Mouse (Mus musculus) liver, embryonic 14.5 days (tissue): ENCODE data around the gene Csnk1g2. TPM values are rescaled to one million over a fixed set of nuclear protein-coding genes. Genes with fewer than 3 reads are reported as not detected.

Experiments used
- ATAC-seq: fragments of 200-750 bp; cut with Nextera tagmentation; 2 replicates; pipeline ENCODE4 v1.8.0; 2017; ENCODE audit warnings: moderate number of reproducible peaks, mild to moderate bottlenecking, moderate library complexity; ENCODE audit not compliant: insufficient read depth
- DNase-seq, 3 experiments: peaks; one replicate each; pipeline ENCODE4 v3.0.0-alpha.2; 2012 to 2013; ENCODE audit warnings: low read depth in 3 of 3, low spot score in 3 of 3
- H3K27ac ChIP-seq: fragments of 300-500 bp; sonication (generic); 2 replicates; pipeline ENCODE4 v1.5.1; 2014; ENCODE audit warnings: moderate library complexity, mild to moderate bottlenecking, control low read depth, inconsistent platforms
- H3K27me3 ChIP-seq: fragments of 300-500 bp; sonication (generic); 2 replicates; pipeline ENCODE4 v1.6.1; 2014; ENCODE audit warnings: mild to moderate bottlenecking, low read length, moderate library complexity; ENCODE audit not compliant: control insufficient read depth, insufficient read depth
- H3K36me3 ChIP-seq: fragments of 300-500 bp; sonication (generic); replicated peaks from 2 replicates; pipeline ENCODE4 v1.6.1; 2014; ENCODE audit warnings: low read depth; ENCODE audit not compliant: control insufficient read depth, insufficient read depth
- H3K4me1 ChIP-seq, 2 experiments: fragments of 200-500 bp in 1 of 2; fragments of 300-500 bp in 1 of 2; sonication (generic) in 1 of 2; replicated peaks; 2 replicates each; pipeline ENCODE4 v1.6.1; 2012 to 2014; ENCODE audit warnings: antibody characterized with exemption in 1 of 2, inconsistent platforms in 1 of 2, low read length in 1 of 2; ENCODE audit not compliant: control insufficient read depth in 2 of 2, insufficient read depth in 2 of 2
- H3K4me2 ChIP-seq: fragments of 300-500 bp; sonication (generic); 2 replicates; pipeline ENCODE4 v1.6.1; 2014; ENCODE audit warnings: low read depth, mild to moderate bottlenecking, control low read depth, moderate library complexity
- H3K4me3 ChIP-seq, 2 experiments: fragments of 200-500 bp in 1 of 2; fragments of 300-500 bp in 1 of 2; sonication (generic) in 1 of 2; 2 replicates each; pipeline ENCODE4 v1.5.1; 2012 to 2014; ENCODE audit warnings: low read depth in 2 of 2, low read length in 2 of 2, mild to moderate bottlenecking in 2 of 2, control low read depth in 1 of 2, inconsistent platforms in 1 of 2, moderate library complexity in 1 of 2; ENCODE audit not compliant: insufficient read depth in 1 of 2
- H3K9ac ChIP-seq: fragments of 300-500 bp; sonication (generic); replicated peaks from 2 replicates; pipeline ENCODE4 v1.6.1; 2014; ENCODE audit warnings: mild to moderate bottlenecking, control low read depth, moderate library complexity
- H3K9me3 ChIP-seq: fragments of 300-500 bp; sonication (generic); 2 replicates; pipeline ENCODE4 v1.6.1; 2016; ENCODE audit warnings: low read length, mixed read lengths; ENCODE audit not compliant: control insufficient read depth
- CTCF ChIP-seq: IDR thresholded peaks from 2 replicates; pipeline ENCODE4 v1.5.1; 2016; ENCODE audit warnings: antibody characterized with exemption, low read depth, control low read depth
- EP300 ChIP-seq: IDR thresholded peaks from 2 replicates; pipeline ENCODE4 v1.6.1; 2016; ENCODE audit warnings: antibody characterized with exemption, low read depth
- WGBS: fragments of 180-500 bp; shearing (Covaris S2); extraction: QIAGEN DNeasy Blood & Tissue Kit; methylation state at CpG from one replicate; pipeline ENCODE4 v1.1.7; 2014; ENCODE audit not compliant: insufficient replicate concordance; 5-methylcytosine and 5-hydroxymethylcytosine counted together
- polyA plus RNA-seq, 2 experiments: library from polyadenylated mRNA; depleted of rRNA in 1 of 2; stranded (reverse) in 1 of 2; unstranded in 1 of 2; fragments of >200 nt; fragmentation: Nextera tagmentation in 1 of 2; extraction: Ambion mirVana in 1 of 2; gene quantifications; 2 replicates each; pipeline versions ENCODE4 v1.2.1 to v1.2.3; 2012 to 2014

Csnk1g2 gene
- polyA plus RNA-seq, 2 experiments: 25.5 to 51.3 TPM

- H3K9me3 ChIP-seq: no peaks in the 10 kb centered on the region
- H3K4me1 ChIP-seq: no peaks in the 10 kb centered on the region
- peaks cover 46% of the 10 kb centered on the region for H3K36me3 ChIP-seq
- H3K9ac ChIP-seq: no peak overlapping the region
- H3K4me2 ChIP-seq: no peak overlapping the region
- H3K27me3 ChIP-seq: no peaks in the 10 kb centered on the region
- no peak for DNase-seq
- no peak for ATAC-seq
- 32% methylated on average over 4 of the region's 4 CpGs for WGBS
- TF ChIP-seq CTCF (peak; percentile 93), EP300 (no peak)
- H3K27ac ChIP-seq: no peak overlapping the region
- no peak overlapping the region for H3K4me3 ChIP-seq
These were observed 11.6 kb upstream of the Csnk1g2 start for GRCm38 (mm10) chr10:80611024-80611423.

GRCm38 (mm10) chr10:80611905-80612304, 10.7 kb upstream of the Csnk1g2 start:
- no peak overlapping the region for H3K9ac ChIP-seq
- H3K27ac ChIP-seq: no peak overlapping the region
- WGBS: 83% methylated on average over 3 of the region's 3 CpGs
- peaks cover 38% of the 10 kb centered on the region for H3K36me3 ChIP-seq
- no peak for ATAC-seq
- TF ChIP-seq CTCF (no peak), EP300 (no peak)
- H3K27me3 ChIP-seq: no peaks in the 10 kb centered on the region
- no peak overlapping the region for H3K4me2 ChIP-seq
- H3K4me1 ChIP-seq: no peaks in the 10 kb centered on the region
- DNase-seq: no peak
- H3K9me3 ChIP-seq: no peaks in the 10 kb centered on the region
- no peak overlapping the region for H3K4me3 ChIP-seq

GRCm38 (mm10) chr10:80613821-80614220, 8.8 kb upstream of the Csnk1g2 start:
- Histone ChIP-seq H3K4me3 (no peak overlapping the region), H3K9me3 (no peaks in the 10 kb centered on the region), H3K4me2 (no peak overlapping the region), H3K27ac (no peak overlapping the region), H3K36me3 (peaks cover 19% of the 10 kb centered on the region), H3K4me1 (no peaks in the 10 kb centered on the region), H3K27me3 (no peaks in the 10 kb centered on the region), H3K9ac (no peak overlapping the region)
- 69% methylated on average over 3 of the region's 3 CpGs for WGBS
- TF ChIP-seq EP300 (no peak), CTCF (0 out of 2 replicates have a peak, but pooled peaks have one; percentile 14)
- DNase-seq: no peak
- no peak for ATAC-seq

GRCm38 (mm10) chr10:80614351-80614750, 8.3 kb upstream of the Csnk1g2 start:
- H3K9ac ChIP-seq: no peak overlapping the region
- H3K9me3 ChIP-seq: no peaks in the 10 kb centered on the region
- TF ChIP-seq CTCF (no peak), EP300 (no peak)
- H3K4me2 ChIP-seq: no peak overlapping the region
- H3K36me3 ChIP-seq: peaks cover 13% of the 10 kb centered on the region
- no peaks in the 10 kb centered on the region for H3K27me3 ChIP-seq
- no peak overlapping the region for H3K27ac ChIP-seq
- H3K4me3 ChIP-seq: no peak overlapping the region
- H3K4me1 ChIP-seq: no peaks in the 10 kb centered on the region; a peak in 1 of 4 replicates
- DNase-seq (no peak), ATAC-seq (no peak)
- 76% methylated on average over 6 of the region's 6 CpGs for WGBS

GRCm38 (mm10) chr10:80618181-80618580, 4.5 kb upstream of the Csnk1g2 start:
- no peak for TF ChIP-seq EP300
- TF ChIP-seq CTCF: no peak
- 46% methylated on average over 9 of the region's 9 CpGs for WGBS
- DNase-seq (no peak), ATAC-seq (no peak)
- Histone ChIP-seq H3K9ac (no peak overlapping the region), H3K36me3 (peaks cover 2% of the 10 kb centered on the region; the same call in 1 of the 2 replicates), H3K4me3 (no peak overlapping the region), H3K4me1 (peaks cover 3 to 16% of the 10 kb centered on the region in 2 experiments; a peak in 3 of 4 replicates), H3K27me3 (no peaks in the 10 kb centered on the region), H3K4me2 (no peak overlapping the region), H3K9me3 (no peaks in the 10 kb centered on the region), H3K27ac (no peak overlapping the region)
